Mouse (Mus musculus): ENCODE data around the gene Npw.

DNA sequence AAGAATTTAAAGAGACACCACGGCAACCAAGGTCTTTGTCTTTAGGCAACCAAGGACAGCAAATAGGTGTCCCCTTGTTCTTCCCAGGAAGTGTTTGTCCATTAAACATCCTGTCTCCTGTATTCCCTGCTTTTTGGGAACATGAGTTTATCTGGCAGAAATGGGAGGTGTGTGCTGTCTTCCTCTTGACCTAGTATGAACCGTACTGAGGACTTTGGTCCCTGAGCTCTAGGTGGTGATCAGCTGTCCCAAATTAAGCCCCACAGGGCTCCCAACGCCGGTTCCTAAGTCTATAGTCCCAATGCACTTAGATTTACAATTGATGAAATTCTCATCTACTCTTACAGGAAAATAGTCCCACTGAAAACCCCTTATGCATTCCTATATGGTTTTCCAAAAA, 7.5 kb downstream of the Npw start:
- TF ChIP-seq POLR2A (IDR thresholded peaks at IDR 0.05; ENCODE audit: extremely low read depth, insufficient read depth, low read length) (no peak), CTCF (IDR thresholded peaks at IDR 0.05; ENCODE audit: extremely low read depth, insufficient read depth, low read length) (no peak)

Measured in cortical plate, adult 2 months (tissue).